Mouse (Mus musculus) v-Abl transformed pro-B cells (cell line): ENCODE data around the gene Mrpl43.

Experiments used
- in situ Hi-C, 2 experiments: fragments of 400-800 bp; cut with MboI; formaldehyde crosslinking; loops; one replicate each; pipeline ENCODE4 v1.15.1; 2025; ENCODE audit not compliant: unreplicated experiment in 2 of 2

Mrpl43 gene

GRCm38 (mm10) chr19:45005957-45006712 is at the start of gene Mrpl43:
Gene Mrpl43, minus strand, starts transcription at chr19:45006442.
- in situ Hi-C loops = loop anchor here in 1 of 2 experiments (25.0 kb wide), 1 partner anchor 1319 kb away; the partner anchor contains the start of gene Entpd7

- in situ Hi-C loops = no loop called here
Measured at GRCm38 (mm10) chr19:45054892-45055690, 48.8 kb upstream of the Mrpl43 start.

- in situ Hi-C loops = no loop called here
Measured at GRCm38 (mm10) chr19:45053451-45053850, 47.2 kb upstream of the Mrpl43 start.

GRCm38 (mm10) chr19:45049523-45049922 is 43.3 kb upstream of the Mrpl43 start:
- in situ Hi-C loops = loop anchor here in 1 of 2 experiments (25.0 kb wide), 1 partner anchor 462 kb away; no protein-coding TSS in a partner anchor

- in situ Hi-C loops = loop anchor here in 1 of 2 experiments (25.0 kb wide), 1 partner anchor 462 kb away; no protein-coding TSS in a partner anchor
Measured at GRCm38 (mm10) chr19:45048644-45049365, 42.6 kb upstream of the Mrpl43 start.

- in situ Hi-C loops = loop anchor here in 1 of 2 experiments (25.0 kb wide), 1 partner anchor 461 kb away; no protein-coding TSS in a partner anchor
Measured at GRCm38 (mm10) chr19:45047935-45048643, 41.8 kb upstream of the Mrpl43 start.

GRCm38 (mm10) chr19:45047417-45047934 is 41.2 kb upstream of the Mrpl43 start, which contains the start of gene Sfxn3:
Gene Sfxn3, plus strand, starts transcription at chr19:45047503.
- in situ Hi-C loops = loop anchor here in 1 of 2 experiments (25.0 kb wide), 1 partner anchor 460 kb away; no protein-coding TSS in a partner anchor

GRCm38 (mm10) chr19:45046523-45047321 is 40.5 kb upstream of the Mrpl43 start:
- in situ Hi-C loops = loop anchor here in 1 of 2 experiments (25.0 kb wide), 1 partner anchor 459 kb away; no protein-coding TSS in a partner anchor

- in situ Hi-C loops = loop anchor here in 1 of 2 experiments (25.0 kb wide), 1 partner anchor 458 kb away; no protein-coding TSS in a partner anchor
Measured at GRCm38 (mm10) chr19:45045651-45046050, 39.4 kb upstream of the Mrpl43 start, which contains the start of gene Pdzd7. Gene Pdzd7, minus strand, starts transcription at chr19:45045717.

GRCm38 (mm10) chr19:45045236-45045635 is 39.0 kb upstream of the Mrpl43 start:
- in situ Hi-C loops = loop anchor here in 1 of 2 experiments (25.0 kb wide), 1 partner anchor 458 kb away; no protein-coding TSS in a partner anchor

- in situ Hi-C loops = loop anchor here in 1 of 2 experiments (25.0 kb wide), 1 partner anchor 457 kb away; no protein-coding TSS in a partner anchor
Measured at GRCm38 (mm10) chr19:45044389-45044927, 38.2 kb upstream of the Mrpl43 start.

- in situ Hi-C loops = loop anchor here in 1 of 2 experiments (25.0 kb wide), 1 partner anchor 453 kb away; no protein-coding TSS in a partner anchor
Measured at GRCm38 (mm10) chr19:45040214-45040613, 34.0 kb upstream of the Mrpl43 start.

- in situ Hi-C loops = loop anchor here (10.0 to 25.0 kb wide), 2 partner anchors 451 to 453 kb away; no protein-coding TSS in a partner anchor
Measured at GRCm38 (mm10) chr19:45038198-45038597, 32.0 kb upstream of the Mrpl43 start.

GRCm38 (mm10) chr19:45036867-45037266 is 30.6 kb upstream of the Mrpl43 start:
- in situ Hi-C loops = loop anchor here (10.0 to 25.0 kb wide), 2 partner anchors 450 to 452 kb away; no protein-coding TSS in a partner anchor

- in situ Hi-C loops = loop anchor here (5.0 to 25.0 kb wide), 4 partner anchors 40 to 448 kb away; partner anchors contain the start of gene Sema4g (in 1 of the 2)
Measured at GRCm38 (mm10) chr19:45032570-45033332, 26.5 kb upstream of the Mrpl43 start.

GRCm38 (mm10) chr19:45031780-45032179 is 25.5 kb upstream of the Mrpl43 start:
- in situ Hi-C loops = loop anchor here (5.0 to 25.0 kb wide), 4 partner anchors 39 to 447 kb away; partner anchors contain the start of gene Sema4g (in 1 of the 2)
